Mouse (Mus musculus): Measurements from ENCODE around the gene Aktip. TPM values are rescaled to one million over a fixed set of nuclear protein-coding genes. Genes with fewer than 3 reads are reported as not detected.

Aktip gene
- polyA plus RNA-seq, 1 experiment from 2014 or later, result 52.5 TPM

DNA sequence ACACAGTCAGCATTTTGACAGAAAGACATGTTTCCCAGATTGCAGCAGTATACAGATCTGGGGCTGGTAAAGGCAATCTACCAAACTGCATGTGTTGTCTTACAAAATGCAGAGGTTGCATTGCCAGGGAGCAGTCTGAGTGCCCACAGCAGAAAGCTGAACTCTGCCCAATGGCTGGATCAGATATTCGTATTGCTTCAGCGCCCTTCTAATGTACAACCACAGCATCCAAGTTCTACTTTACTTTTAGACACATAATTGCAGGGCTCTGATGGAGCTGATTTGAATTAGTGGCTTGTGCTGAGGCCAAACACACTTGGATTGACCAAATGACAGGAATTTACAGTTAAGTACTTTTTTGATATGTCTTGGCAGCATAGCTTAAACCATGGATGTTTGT, 22.1 kb upstream of the Aktip start:
- no peaks in the 10 kb centered on the region for H3K36me3 ChIP-seq (ENCODE audit: control insufficient read depth, insufficient read depth, low read length)
- no peaks in the 10 kb centered on the region for H3K9me3 ChIP-seq (replicated peaks; ENCODE audit: control insufficient read depth, low read length)
- no peak for ATAC-seq (ENCODE audit: insufficient read depth, low FRiP score)
- H3K4me1 ChIP-seq (ENCODE audit: control insufficient read depth, insufficient read depth, low read length), result no peaks in the 10 kb centered on the region
- H3K27ac ChIP-seq (ENCODE audit: low read length), result no peak overlapping the region
- no peaks in the 10 kb centered on the region for H3K27me3 ChIP-seq (ENCODE audit: control insufficient read depth, insufficient read depth, low read length)
- H3K4me2 ChIP-seq (ENCODE audit: low read depth, low read length), result no peak overlapping the region
- 92% methylated on average over 2 of the region's 2 CpGs for WGBS
- no peak overlapping the region for H3K9ac ChIP-seq (ENCODE audit: low read length)
- H3K4me3 ChIP-seq (replicated peaks; ENCODE audit: low read length), result no peak overlapping the region

DNA sequence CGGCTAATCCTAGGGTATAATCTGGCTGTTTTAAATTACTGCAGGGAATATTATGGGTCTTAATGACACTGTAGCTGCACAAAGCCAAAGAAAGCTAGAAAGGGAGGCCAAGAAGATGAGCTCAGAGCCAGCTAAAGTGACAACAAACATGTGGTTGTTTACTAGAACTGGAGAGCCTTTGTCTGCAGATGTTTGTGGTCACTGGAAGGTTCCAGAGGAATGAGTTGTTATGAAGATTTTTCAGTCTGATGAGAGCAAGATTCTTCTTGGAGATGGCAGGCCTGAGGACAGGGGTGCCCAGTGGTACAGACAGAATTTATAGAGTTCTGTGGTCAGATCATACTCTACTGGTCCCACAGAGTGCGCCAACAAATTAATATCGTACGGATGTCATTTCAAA, 18.5 kb upstream of the Aktip start:
- WGBS, result 88% methylated on average over 4 of the region's 4 CpGs
- no peaks in the 10 kb centered on the region for H3K9me3 ChIP-seq (replicated peaks; ENCODE audit: control insufficient read depth, low read length)

DNA sequence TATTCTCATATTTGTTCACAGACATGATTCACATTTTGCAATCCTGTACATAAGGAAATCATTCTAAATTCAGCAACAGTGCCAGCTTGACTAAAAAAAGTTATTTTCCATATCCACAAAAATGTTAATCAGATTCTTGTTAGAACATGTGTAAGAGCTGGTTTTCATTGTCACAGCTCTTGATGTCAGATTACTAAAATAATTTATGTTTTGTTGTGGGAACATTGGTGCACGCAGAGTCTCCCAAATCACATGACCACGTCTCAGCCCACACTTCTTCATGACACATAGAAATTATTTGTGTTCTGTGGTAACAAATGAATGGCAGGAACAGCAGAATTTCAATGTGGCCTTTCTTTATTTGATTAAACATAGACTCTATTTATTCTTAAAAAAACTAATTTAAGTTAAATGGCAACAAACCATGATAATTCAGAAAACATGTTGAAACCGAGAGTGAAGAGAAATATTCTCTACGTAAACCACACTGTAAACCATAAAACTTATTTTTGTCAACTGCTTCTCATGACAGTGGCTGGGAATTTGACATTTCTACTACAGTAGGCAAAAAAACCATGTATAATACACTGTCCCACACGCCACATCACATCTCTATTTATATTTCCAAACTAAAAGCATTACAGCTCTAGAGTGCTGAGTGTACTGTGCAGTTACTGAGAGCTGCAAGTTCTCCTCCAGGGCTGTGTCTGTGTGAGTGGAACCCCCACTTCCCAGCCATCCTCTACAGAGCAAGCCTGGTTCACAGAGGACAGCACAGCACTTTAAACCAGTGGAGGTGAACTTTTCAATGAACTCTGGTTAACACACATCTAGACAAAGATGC, 17.5 kb upstream of the Aktip start:
- H3K4me1 ChIP-seq (ENCODE audit: control insufficient read depth, insufficient read depth, low read length), result no peaks in the 10 kb centered on the region
- no peak for ATAC-seq (ENCODE audit: insufficient read depth, low FRiP score)
- no peak overlapping the region for H3K4me2 ChIP-seq (ENCODE audit: low read depth, low read length)
- H3K36me3 ChIP-seq (ENCODE audit: control insufficient read depth, insufficient read depth, low read length), result no peaks in the 10 kb centered on the region
- no peak overlapping the region for H3K4me3 ChIP-seq (replicated peaks; ENCODE audit: low read length)
- no peak overlapping the region for H3K9ac ChIP-seq (ENCODE audit: low read length)
- no peaks in the 10 kb centered on the region for H3K9me3 ChIP-seq (replicated peaks; ENCODE audit: control insufficient read depth, low read length)
- H3K27ac ChIP-seq (ENCODE audit: low read length), result no peak overlapping the region
- H3K27me3 ChIP-seq (ENCODE audit: control insufficient read depth, insufficient read depth, low read length), result no peaks in the 10 kb centered on the region
- 80% methylated on average over 5 of the region's 5 CpGs for WGBS

More for the DNA sequence above, 18.5 kb upstream of the Aktip start:
- no peak overlapping the region for H3K27ac ChIP-seq (ENCODE audit: low read length)
- no peak overlapping the region for H3K4me2 ChIP-seq (ENCODE audit: low read depth, low read length)
- ATAC-seq (ENCODE audit: insufficient read depth, low FRiP score), result no peak
- H3K9ac ChIP-seq (ENCODE audit: low read length), result no peak overlapping the region
- H3K27me3 ChIP-seq (ENCODE audit: control insufficient read depth, insufficient read depth, low read length), result no peaks in the 10 kb centered on the region
- H3K4me1 ChIP-seq (ENCODE audit: control insufficient read depth, insufficient read depth, low read length), result no peaks in the 10 kb centered on the region
- no peak overlapping the region for H3K4me3 ChIP-seq (replicated peaks; ENCODE audit: low read length)
- no peaks in the 10 kb centered on the region for H3K36me3 ChIP-seq (ENCODE audit: control insufficient read depth, insufficient read depth, low read length)

- Histone ChIP-seq H3K9me3 (replicated peaks; ENCODE audit: control insufficient read depth, low read length) (no peaks in the 10 kb centered on the region), H3K9ac (ENCODE audit: low read length) (no peak overlapping the region), H3K27ac (ENCODE audit: low read length) (no peak overlapping the region), H3K4me3 (replicated peaks; ENCODE audit: low read length) (no peak overlapping the region), H3K36me3 (ENCODE audit: control insufficient read depth, insufficient read depth, low read length) (no peaks in the 10 kb centered on the region), H3K4me2 (ENCODE audit: low read depth, low read length) (no peak overlapping the region), H3K4me1 (ENCODE audit: control insufficient read depth, insufficient read depth, low read length) (no peaks in the 10 kb centered on the region), H3K27me3 (ENCODE audit: control insufficient read depth, insufficient read depth, low read length) (no peaks in the 10 kb centered on the region)
- ATAC-seq (ENCODE audit: insufficient read depth, low FRiP score), result no peak
- WGBS, result 80% methylated on average over 3 of the region's 3 CpGs
Observed at GRCm38 (mm10) chr8:91214287-91214686, 14.5 kb upstream of the Aktip start.

DNA sequence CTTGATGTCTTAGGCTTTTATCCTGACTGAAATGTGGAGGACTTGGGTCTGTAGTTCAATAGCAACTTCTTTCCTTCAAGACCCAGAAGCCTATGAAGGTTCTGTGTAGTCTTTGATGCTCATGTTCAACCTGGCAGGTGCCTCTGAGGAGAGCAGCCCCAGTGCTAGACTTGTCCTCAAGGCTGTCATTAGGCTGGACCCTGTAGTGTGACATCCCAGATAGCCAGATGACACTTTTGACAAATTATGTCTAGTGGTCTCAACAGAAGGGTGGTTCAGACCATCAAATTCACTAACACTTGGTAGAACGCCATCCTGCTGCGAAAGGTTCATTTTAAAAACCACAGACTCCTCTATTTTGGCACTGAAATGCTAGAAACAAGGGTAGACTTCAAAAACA, 13.2 kb upstream of the Aktip start:
- H3K4me1 ChIP-seq (ENCODE audit: control insufficient read depth, insufficient read depth, low read length), result no peaks in the 10 kb centered on the region
- ATAC-seq (ENCODE audit: insufficient read depth, low FRiP score), result no peak
- H3K36me3 ChIP-seq (ENCODE audit: control insufficient read depth, insufficient read depth, low read length), result no peaks in the 10 kb centered on the region
- WGBS, result 86% methylated on average over 2 of the region's 2 CpGs
- no peaks in the 10 kb centered on the region for H3K9me3 ChIP-seq (replicated peaks; ENCODE audit: control insufficient read depth, low read length)
- H3K27me3 ChIP-seq (ENCODE audit: control insufficient read depth, insufficient read depth, low read length), result no peaks in the 10 kb centered on the region
- no peak overlapping the region for H3K27ac ChIP-seq (ENCODE audit: low read length)
- H3K4me3 ChIP-seq (replicated peaks; ENCODE audit: low read length), result no peak overlapping the region
- H3K9ac ChIP-seq (ENCODE audit: low read length), result no peak overlapping the region
- H3K4me2 ChIP-seq (ENCODE audit: low read depth, low read length), result no peak overlapping the region

GRCm38 (mm10) chr8:91209658-91210057, 9.9 kb upstream of the Aktip start:
- Histone ChIP-seq H3K27me3 (ENCODE audit: control insufficient read depth, insufficient read depth, low read length) (no peaks in the 10 kb centered on the region), H3K4me1 (ENCODE audit: control insufficient read depth, insufficient read depth, low read length) (no peaks in the 10 kb centered on the region), H3K4me2 (ENCODE audit: low read depth, low read length) (no peak overlapping the region), H3K4me3 (replicated peaks; ENCODE audit: low read length) (no peak overlapping the region), H3K27ac (ENCODE audit: low read length) (no peak overlapping the region), H3K9me3 (replicated peaks; ENCODE audit: control insufficient read depth, low read length) (no peaks in the 10 kb centered on the region), H3K9ac (ENCODE audit: low read length) (no peak overlapping the region), H3K36me3 (ENCODE audit: control insufficient read depth, insufficient read depth, low read length) (no peaks in the 10 kb centered on the region)
- WGBS, result 74% methylated on average over 3 of the region's 3 CpGs
- no peak for ATAC-seq (ENCODE audit: insufficient read depth, low FRiP score)

GRCm38 (mm10) chr8:91207676-91208075, 7.9 kb upstream of the Aktip start:
- Histone ChIP-seq H3K4me3 (replicated peaks; ENCODE audit: low read length) (no peak overlapping the region), H3K36me3 (ENCODE audit: control insufficient read depth, insufficient read depth, low read length) (no peaks in the 10 kb centered on the region), H3K4me1 (ENCODE audit: control insufficient read depth, insufficient read depth, low read length) (no peaks in the 10 kb centered on the region), H3K9me3 (replicated peaks; ENCODE audit: control insufficient read depth, low read length) (no peaks in the 10 kb centered on the region), H3K27me3 (ENCODE audit: control insufficient read depth, insufficient read depth, low read length) (no peaks in the 10 kb centered on the region), H3K9ac (ENCODE audit: low read length) (no peak overlapping the region), H3K27ac (ENCODE audit: low read length) (no peak overlapping the region), H3K4me2 (ENCODE audit: low read depth, low read length) (no peak overlapping the region)
- no peak for ATAC-seq (ENCODE audit: insufficient read depth, low FRiP score)
- WGBS, result 35% methylated on average over 2 of the region's 2 CpGs

DNA sequence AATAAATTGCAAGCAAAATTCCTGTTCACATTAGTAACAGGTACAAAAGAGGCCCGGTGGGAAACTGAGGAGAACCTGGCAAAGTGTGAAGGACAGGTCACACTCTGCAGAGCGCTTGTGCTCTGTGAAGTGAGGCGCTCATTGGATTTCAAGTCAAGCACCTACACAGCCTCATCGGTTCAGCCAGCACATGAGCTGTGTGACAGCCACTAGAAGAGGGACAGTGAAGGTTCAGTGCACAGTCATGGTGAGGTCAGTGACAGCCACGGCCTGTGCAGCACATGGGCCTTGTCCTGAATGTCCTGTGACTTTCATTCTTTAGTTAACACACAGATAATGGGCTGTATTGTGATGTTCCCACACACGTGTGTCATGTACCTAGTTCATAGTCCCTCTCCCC, 6.1 kb upstream of the Aktip start:
- H3K9me3 ChIP-seq (replicated peaks; ENCODE audit: control insufficient read depth, low read length), result no peaks in the 10 kb centered on the region
- no peak overlapping the region for H3K4me2 ChIP-seq (ENCODE audit: low read depth, low read length)
- H3K4me1 ChIP-seq (ENCODE audit: control insufficient read depth, insufficient read depth, low read length), result no peaks in the 10 kb centered on the region
- H3K36me3 ChIP-seq (ENCODE audit: control insufficient read depth, insufficient read depth, low read length), result no peaks in the 10 kb centered on the region
- no peak overlapping the region for H3K9ac ChIP-seq (ENCODE audit: low read length)
- H3K27me3 ChIP-seq (ENCODE audit: control insufficient read depth, insufficient read depth, low read length), result no peaks in the 10 kb centered on the region
- 77% methylated on average over 6 of the region's 6 CpGs for WGBS
- no peak overlapping the region for H3K4me3 ChIP-seq (replicated peaks; ENCODE audit: low read length)
- no peak for ATAC-seq (ENCODE audit: insufficient read depth, low FRiP score)
- H3K27ac ChIP-seq (ENCODE audit: low read length), result no peak overlapping the region

- no peak overlapping the region for H3K9ac ChIP-seq (ENCODE audit: low read length)
- H3K4me3 ChIP-seq (replicated peaks; ENCODE audit: low read length), result no peak overlapping the region
- H3K4me2 ChIP-seq (ENCODE audit: low read depth, low read length), result no peak overlapping the region
- H3K4me1 ChIP-seq (ENCODE audit: control insufficient read depth, insufficient read depth, low read length), result no peaks in the 10 kb centered on the region
- no peak for ATAC-seq (ENCODE audit: insufficient read depth, low FRiP score)
- H3K27me3 ChIP-seq (ENCODE audit: control insufficient read depth, insufficient read depth, low read length), result no peaks in the 10 kb centered on the region
- no peaks in the 10 kb centered on the region for H3K9me3 ChIP-seq (replicated peaks; ENCODE audit: control insufficient read depth, low read length)
- H3K36me3 ChIP-seq (ENCODE audit: control insufficient read depth, insufficient read depth, low read length), result no peaks in the 10 kb centered on the region
- H3K27ac ChIP-seq (ENCODE audit: low read length), result no peak overlapping the region
- WGBS, result 67% methylated on average over 2 of the region's 2 CpGs
Observed at GRCm38 (mm10) chr8:91201184-91201583, 1.4 kb upstream of the Aktip start.
